Mouse (Mus musculus): ENCODE results near the gene B3galt1.

DNA sequence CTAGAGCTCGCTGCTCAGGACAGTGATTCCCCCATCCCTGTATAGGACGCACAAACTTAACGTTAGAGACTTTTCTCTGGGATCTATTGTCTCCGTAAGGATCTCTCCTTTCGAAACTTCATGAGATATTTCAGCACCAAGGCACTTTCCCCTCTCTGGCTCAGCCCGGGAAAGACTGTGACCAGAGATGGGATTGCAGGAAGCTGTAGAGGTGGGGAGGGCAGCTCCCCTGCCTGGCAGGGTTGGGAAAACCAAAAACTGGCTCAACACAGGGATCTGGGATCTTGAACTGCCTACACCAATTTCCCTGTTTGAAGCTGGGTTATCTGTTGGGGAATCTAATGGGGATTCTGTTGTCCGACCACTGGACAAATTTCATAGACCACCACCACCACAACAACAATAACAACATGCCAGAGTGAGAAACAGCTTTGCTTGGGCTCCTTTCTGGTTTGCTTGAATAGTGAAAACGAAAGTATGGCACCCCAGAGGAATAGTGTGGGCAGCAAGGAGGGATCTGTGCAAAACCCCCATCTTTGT is 1.5 kb downstream of the B3galt1 start:
- TF ChIP-seq CTCF (conservative IDR thresholded peaks at IDR 0.05; ENCODE audit: low read length) (no peak), NANOG (IDR thresholded peaks at IDR 0.05; ENCODE audit: borderline replicate concordance, low read length) (no peak)
